Mouse (Mus musculus) heart, embryonic 15.5 days (tissue): ENCODE results near the gene Cldn2. TPM values are rescaled to one million over a fixed set of nuclear protein-coding genes. Genes with fewer than 3 reads are reported as not detected.

ENCODE experiments used
- ATAC-seq: fragments of 200-750 bp; cut with Nextera tagmentation; replicated peaks from 2 replicates; pipeline ENCODE4 v1.8.0; 2017; ENCODE audit warnings: low read depth, moderate TSS enrichment; ENCODE audit not compliant: insufficient number of reproducible peaks, insufficient read depth, low FRiP score
- H3K27ac ChIP-seq: fragments of 300-500 bp; sonication (generic); 2 replicates; pipeline ENCODE4 v1.5.1; 2015; ENCODE audit warnings: mild to moderate bottlenecking, inconsistent platforms
- H3K27me3 ChIP-seq: fragments of 300-500 bp; sonication (generic); 2 replicates; pipeline ENCODE4 v1.6.1; 2015; ENCODE audit warnings: inconsistent platforms
- H3K36me3 ChIP-seq: fragments of 300-500 bp; sonication (generic); 2 replicates; pipeline ENCODE4 v1.6.1; 2015; ENCODE audit warnings: mild to moderate bottlenecking, inconsistent platforms
- H3K4me1 ChIP-seq: fragments of 300-500 bp; sonication (generic); replicated peaks from 2 replicates; pipeline ENCODE4 v1.6.1; 2015; ENCODE audit warnings: inconsistent platforms
- H3K4me2 ChIP-seq: fragments of 300-500 bp; sonication (generic); 2 replicates; pipeline ENCODE4 v1.6.1; 2015; ENCODE audit warnings: inconsistent platforms, mild to moderate bottlenecking, moderate library complexity
- H3K4me3 ChIP-seq: fragments of 300-500 bp; sonication (generic); 2 replicates; pipeline ENCODE4 v1.5.1; 2015; ENCODE audit warnings: mild to moderate bottlenecking, inconsistent platforms
- H3K9ac ChIP-seq: fragments of 300-500 bp; sonication (generic); 2 replicates; pipeline ENCODE4 v1.6.1; 2015; ENCODE audit warnings: mild to moderate bottlenecking, inconsistent platforms
- H3K9me3 ChIP-seq: fragments of 300-500 bp; sonication (generic); replicated peaks from 2 replicates; pipeline ENCODE4 v1.6.1; 2016; ENCODE audit warnings: inconsistent platforms
- WGBS: fragments of 180-500 bp; shearing (Covaris S2); methylation state at CpG from one replicate; pipeline ENCODE4 v1.1.7; 2015; ENCODE audit warnings: mixed read lengths; 5-methylcytosine and 5-hydroxymethylcytosine counted together
- polyA plus RNA-seq: library from polyadenylated mRNA; unstranded; fragments of >200 nt; fragmentation: Nextera tagmentation; extraction: Ambion mirVana; gene quantifications from 2 replicates; pipeline ENCODE4 v1.2.1, GENCODE M21; 2015

Gene Cldn2
- polyA plus RNA-seq, 1 experiment from 2014 or later: 0.19 TPM

DNA sequence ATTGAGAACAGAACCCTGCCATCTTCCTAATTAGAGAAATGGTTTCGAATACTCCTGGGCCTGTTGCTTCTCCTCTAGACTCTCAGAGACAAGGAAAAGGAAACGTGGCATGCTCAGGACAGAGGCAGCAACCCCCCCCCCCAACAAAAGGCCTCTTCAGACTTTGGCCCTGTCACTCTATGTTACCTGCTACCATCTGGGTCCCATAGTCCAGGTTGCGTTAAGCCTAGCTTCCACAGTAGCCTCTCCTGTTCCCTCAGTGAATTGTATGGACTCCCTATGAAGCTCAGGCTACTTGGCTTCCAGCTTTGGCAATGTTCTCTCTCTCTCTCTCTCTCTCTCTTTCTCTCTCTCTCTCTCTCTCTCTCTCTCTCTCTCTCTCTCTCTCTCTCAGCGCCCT is 19.1 kb upstream of the Cldn2 start:
- no peak for ATAC-seq
- 76% methylated on average over 4 of the region's 4 CpGs for WGBS
- Histone ChIP-seq H3K4me1 (0 out of 2 replicates have a peak, but pooled peaks cover 2% of the 10 kb centered on the region), H3K9me3 (no peaks in the 10 kb centered on the region), H3K27me3 (no peaks in the 10 kb centered on the region), H3K36me3 (no peaks in the 10 kb centered on the region), H3K4me3 (no peak overlapping the region), H3K27ac (no peak overlapping the region), H3K4me2 (no peak overlapping the region), H3K9ac (no peak overlapping the region)

GRCm38 (mm10) chrX:139782278-139783044 is 18.2 kb upstream of the Cldn2 start, which contains the start of gene Ripply1:
Gene Ripply1 (minus strand): TSS chrX:139782353.
- Histone ChIP-seq H3K27ac (no peak within 1 kb of the TSS), H3K36me3 (no peaks in the 10 kb centered on the region), H3K4me2 (no peak within 1 kb of the TSS), H3K4me1 (0 out of 2 replicates have a peak, but pooled peaks cover 2% of the 10 kb centered on the region), H3K4me3 (no peak within 1 kb of the TSS), H3K9me3 (no peaks in the 10 kb centered on the region), H3K27me3 (no peaks in the 10 kb centered on the region), H3K9ac (no peak within 1 kb of the TSS)
- WGBS: 51% methylated on average over 6 of the region's 6 CpGs
- no peak for ATAC-seq

DNA sequence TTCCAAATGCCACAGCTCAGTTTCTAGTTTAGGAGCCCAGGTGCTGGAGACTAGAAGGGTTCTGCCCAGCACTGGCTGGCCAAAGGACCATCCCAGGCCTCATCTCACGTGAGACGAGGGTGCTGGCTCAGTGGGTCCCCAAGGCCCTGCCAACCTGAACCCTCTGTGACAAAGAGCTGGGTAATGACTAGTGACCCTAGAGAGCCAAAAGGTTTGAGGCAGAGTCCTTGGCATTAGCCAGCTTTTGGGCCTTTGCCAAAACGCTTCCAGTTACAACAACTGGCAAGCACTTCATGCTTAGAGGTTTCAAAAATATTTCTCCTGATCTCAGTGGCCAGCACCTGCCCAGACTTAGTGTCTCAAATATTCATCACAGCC is 17.6 kb upstream of the Cldn2 start:
- WGBS: 59% methylated on average over 3 of the region's 3 CpGs
- H3K4me1 ChIP-seq: 0 out of 2 replicates have a peak, but pooled peaks cover 2% of the 10 kb centered on the region
- H3K36me3 ChIP-seq: no peaks in the 10 kb centered on the region
- no peak overlapping the region for H3K4me2 ChIP-seq
- H3K9ac ChIP-seq: no peak overlapping the region
- H3K27ac ChIP-seq: no peak overlapping the region
- no peaks in the 10 kb centered on the region for H3K27me3 ChIP-seq
- no peak overlapping the region for H3K4me3 ChIP-seq
- no peaks in the 10 kb centered on the region for H3K9me3 ChIP-seq
- no peak for ATAC-seq

DNA sequence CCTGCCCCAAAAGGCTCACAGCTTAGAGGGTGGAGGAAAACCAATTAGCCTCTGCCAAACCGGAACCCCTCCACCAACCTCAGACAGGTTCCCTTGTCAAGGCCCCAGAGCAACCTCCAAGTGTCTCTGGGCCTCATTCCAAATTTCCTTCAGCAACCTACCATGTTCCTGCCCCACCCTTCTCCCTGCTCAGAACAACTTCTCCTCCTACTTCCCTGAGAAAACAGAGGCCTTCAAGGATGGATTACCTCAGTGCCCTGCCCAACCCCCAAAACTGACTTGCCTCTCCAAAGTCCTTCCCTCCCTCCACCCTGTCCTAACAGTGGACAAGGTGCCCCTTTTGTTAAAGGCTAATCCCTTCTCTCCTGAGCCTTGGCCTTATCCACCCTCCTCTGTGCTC is 14.9 kb upstream of the Cldn2 start:
- WGBS: 23% methylated on average over 1 of the region's 1 CpGs
- 0 out of 2 replicates have a peak, but pooled peaks cover 2% of the 10 kb centered on the region for H3K4me1 ChIP-seq
- H3K9me3 ChIP-seq: no peaks in the 10 kb centered on the region
- ATAC-seq: 0 out of 2 replicates have a peak, but pooled peaks have one; percentile 50
- no peaks in the 10 kb centered on the region for H3K36me3 ChIP-seq
- no peak overlapping the region for H3K4me3 ChIP-seq
- H3K9ac ChIP-seq: no peak overlapping the region
- H3K4me2 ChIP-seq: no peak overlapping the region
- no peaks in the 10 kb centered on the region for H3K27me3 ChIP-seq
- no peak overlapping the region for H3K27ac ChIP-seq

- no peak overlapping the region for H3K9ac ChIP-seq
- no peak overlapping the region for H3K4me2 ChIP-seq
- no peak for ATAC-seq
- H3K9me3 ChIP-seq: no peaks in the 10 kb centered on the region
- H3K27ac ChIP-seq: no peak overlapping the region
- H3K36me3 ChIP-seq: no peaks in the 10 kb centered on the region
- no peaks in the 10 kb centered on the region for H3K27me3 ChIP-seq
- H3K4me1 ChIP-seq: no peaks in the 10 kb centered on the region
- no peak overlapping the region for H3K4me3 ChIP-seq
- 77% methylated on average over 7 of the region's 7 CpGs for WGBS
Observed at GRCm38 (mm10) chrX:139794072-139794845, 6.4 kb upstream of the Cldn2 start.

GRCm38 (mm10) chrX:139796037-139796436 is 4.6 kb upstream of the Cldn2 start:
- Histone ChIP-seq H3K9ac (no peak overlapping the region), H3K27me3 (0 out of 2 replicates have a peak, but pooled peaks cover 3% of the 10 kb centered on the region), H3K4me1 (no peaks in the 10 kb centered on the region), H3K9me3 (no peaks in the 10 kb centered on the region), H3K27ac (no peak overlapping the region), H3K4me3 (no peak overlapping the region), H3K36me3 (no peaks in the 10 kb centered on the region), H3K4me2 (no peak overlapping the region)
- no peak for ATAC-seq
- WGBS: 85% methylated on average over 6 of the region's 6 CpGs

DNA sequence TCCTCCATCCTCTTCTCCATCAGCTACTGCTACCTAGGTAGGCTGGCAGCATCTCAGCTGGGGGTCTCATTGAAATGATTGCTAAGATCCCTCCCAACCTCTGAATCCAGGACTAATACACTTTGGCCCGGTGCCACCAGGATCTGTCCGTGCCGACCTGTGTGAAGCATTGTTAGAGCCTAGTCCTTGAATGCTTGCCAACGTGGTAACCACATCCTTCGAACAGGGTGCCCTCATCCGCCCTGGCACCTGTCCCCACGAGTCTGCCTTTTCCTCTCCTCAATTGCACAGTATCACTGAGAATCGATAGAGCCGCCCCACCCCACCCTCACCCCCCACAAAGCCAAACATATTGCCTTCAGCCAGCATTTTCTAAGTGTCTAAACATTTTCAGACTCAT is 2.8 kb upstream of the Cldn2 start:
- ATAC-seq: no peak

GRCm38 (mm10) chrX:139799953-139800352 is 675 bp upstream of the Cldn2 start:
- 0 out of 2 replicates have a peak, but pooled peaks cover 3% of the 10 kb centered on the region for H3K27me3 ChIP-seq
- H3K36me3 ChIP-seq: no peaks in the 10 kb centered on the region
- WGBS: 63% methylated on average over 3 of the region's 3 CpGs
- H3K4me1 ChIP-seq: no peaks in the 10 kb centered on the region
- H3K9ac ChIP-seq: no peak overlapping the region
- H3K4me2 ChIP-seq: no peak overlapping the region
- no peak for ATAC-seq
- H3K27ac ChIP-seq: no peak overlapping the region
- H3K4me3 ChIP-seq: no peak overlapping the region
- no peaks in the 10 kb centered on the region for H3K9me3 ChIP-seq

More for the DNA sequence above, 2.8 kb upstream of the Cldn2 start:
- H3K9ac ChIP-seq: no peak overlapping the region
- H3K4me2 ChIP-seq: no peak overlapping the region
- no peaks in the 10 kb centered on the region for H3K4me1 ChIP-seq
- no peak overlapping the region for H3K27ac ChIP-seq
- H3K9me3 ChIP-seq: no peaks in the 10 kb centered on the region
- H3K27me3 ChIP-seq: 0 out of 2 replicates have a peak, but pooled peaks cover 3% of the 10 kb centered on the region
- no peak overlapping the region for H3K4me3 ChIP-seq
- H3K36me3 ChIP-seq: no peaks in the 10 kb centered on the region
- WGBS: 66% methylated on average over 9 of the region's 9 CpGs

DNA sequence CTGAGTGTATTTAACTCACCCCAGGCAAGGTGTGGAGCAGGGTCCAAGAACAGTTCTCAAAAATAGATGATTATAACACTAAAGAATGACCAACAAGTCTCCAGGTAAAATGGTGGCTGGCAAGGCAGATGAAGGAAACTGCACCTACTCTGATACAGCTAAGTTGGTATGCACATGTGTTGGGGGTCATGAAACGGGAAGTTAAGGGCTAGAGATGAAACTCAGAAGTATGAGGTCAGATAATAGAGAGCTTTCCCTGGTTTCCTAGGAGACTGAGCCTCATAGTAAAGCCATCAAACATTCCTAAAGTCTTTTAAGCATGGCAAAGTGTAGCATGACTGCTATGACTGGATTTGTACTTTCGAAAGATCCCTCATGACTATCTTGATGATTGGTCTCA is 2.4 kb downstream of the Cldn2 start:
- Histone ChIP-seq H3K9me3 (no peaks in the 10 kb centered on the region), H3K36me3 (no peaks in the 10 kb centered on the region), H3K4me3 (no peak overlapping the region), H3K4me1 (no peaks in the 10 kb centered on the region), H3K27ac (no peak overlapping the region), H3K4me2 (no peak overlapping the region), H3K27me3 (0 out of 2 replicates have a peak, but pooled peaks cover 3% of the 10 kb centered on the region), H3K9ac (no peak overlapping the region)
- WGBS: 71% methylated on average over 2 of the region's 2 CpGs
- ATAC-seq: no peak

DNA sequence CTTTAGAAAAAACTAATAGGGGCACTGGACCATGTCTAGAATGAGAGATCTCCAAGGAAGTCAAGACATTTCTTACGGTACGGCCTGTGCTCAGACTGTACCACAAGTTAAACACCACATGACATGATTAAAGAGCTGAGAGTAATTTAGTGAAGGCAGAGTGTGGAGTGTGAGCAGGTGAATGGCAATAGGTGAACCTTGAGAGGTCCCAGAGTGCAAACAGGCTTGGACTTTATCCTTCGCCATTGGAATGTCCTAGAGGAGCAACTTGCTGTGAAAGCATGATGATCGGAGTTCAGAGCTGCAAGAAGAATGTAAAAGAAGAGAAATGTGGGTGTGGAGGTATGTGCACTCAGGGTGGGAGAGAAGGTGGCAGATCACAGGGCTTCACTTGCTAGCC is 5.3 kb downstream of the Cldn2 start:
- 92% methylated on average over 4 of the region's 4 CpGs for WGBS
- no peak overlapping the region for H3K4me2 ChIP-seq
- H3K27me3 ChIP-seq: 0 out of 2 replicates have a peak, but pooled peaks cover under 1% of the 10 kb centered on the region
- H3K27ac ChIP-seq: no peak overlapping the region
- no peaks in the 10 kb centered on the region for H3K36me3 ChIP-seq
- H3K9me3 ChIP-seq: no peaks in the 10 kb centered on the region
- H3K4me3 ChIP-seq: no peak overlapping the region
- H3K4me1 ChIP-seq: no peaks in the 10 kb centered on the region
- ATAC-seq: no peak
- H3K9ac ChIP-seq: no peak overlapping the region

DNA sequence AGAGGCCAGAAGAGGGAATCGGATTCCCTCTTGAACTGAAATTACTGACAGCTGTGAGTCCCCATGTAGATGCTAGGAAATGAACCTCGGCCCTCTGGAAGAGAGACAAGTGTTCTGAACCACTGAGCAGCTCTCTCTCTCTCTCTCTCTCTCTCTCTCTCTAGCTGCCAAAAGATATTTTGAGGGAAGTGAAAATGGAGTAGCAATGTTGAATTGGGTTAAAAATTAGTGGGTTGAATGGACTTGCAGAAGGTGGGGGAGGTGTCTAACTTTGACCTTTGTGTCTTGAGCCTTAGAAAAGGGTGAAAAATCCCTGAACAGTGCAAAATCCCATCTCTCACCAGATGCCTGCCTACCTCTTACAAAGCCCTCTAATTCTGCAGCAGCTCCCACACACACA is 6.8 kb downstream of the Cldn2 start:
- WGBS: 72% methylated on average over 2 of the region's 2 CpGs
- no peaks in the 10 kb centered on the region for H3K4me1 ChIP-seq
- H3K9ac ChIP-seq: no peak overlapping the region
- no peak overlapping the region for H3K27ac ChIP-seq
- H3K36me3 ChIP-seq: no peaks in the 10 kb centered on the region
- no peak for ATAC-seq
- H3K4me3 ChIP-seq: no peak overlapping the region
- no peaks in the 10 kb centered on the region for H3K27me3 ChIP-seq
- H3K4me2 ChIP-seq: no peak overlapping the region
- H3K9me3 ChIP-seq: no peaks in the 10 kb centered on the region
